Mouse (Mus musculus): ENCODE data around the gene Med31. TPM values are rescaled to one million over a fixed set of nuclear protein-coding genes. Genes with fewer than 3 reads are reported as not detected.

Med31 gene
- polyA plus RNA-seq, 1 experiment: 20.1 TPM

GRCm38 (mm10) chr11:72194259-72194658, 21.1 kb downstream of the Med31 start:
- H3K79me2 ChIP-seq (ENCODE audit: control insufficient read depth, insufficient read depth): no peaks in the 10 kb centered on the region
- H3K36me3 ChIP-seq (ENCODE audit: control insufficient read depth, insufficient read depth): peaks cover 37% of the 10 kb centered on the region
- TF ChIP-seq TCF3 (IDR thresholded peaks at IDR 0.05; ENCODE audit: insufficient read length, low read depth): no peak
- no peak for TF ChIP-seq MYOG (IDR thresholded peaks at IDR 0.05; ENCODE audit: control insufficient read depth in 1 of 3, insufficient read depth in 1 of 3, insufficient read length in 2 of 3, low read depth in 2 of 3)
- no peak for TF ChIP-seq REST (IDR thresholded peaks at IDR 0.05; ENCODE audit: insufficient read depth, insufficient read length)
- TF ChIP-seq MYOD1 (IDR thresholded peaks at IDR 0.05; ENCODE audit: control insufficient read depth in 1 of 3, insufficient read length in 2 of 3, low read depth in 2 of 3): no peak
- TF ChIP-seq MAX (IDR thresholded peaks at IDR 0.05; ENCODE audit: low read depth): no peak
- no peak overlapping the region for H3K4me3 ChIP-seq
- no peak overlapping the region for H3ac ChIP-seq (ENCODE audit: control insufficient read depth, insufficient read length)
- no peaks in the 10 kb centered on the region for H3K27me3 ChIP-seq (ENCODE audit: control insufficient read depth, insufficient read depth, insufficient read length)
- H3K4me2 ChIP-seq (ENCODE audit: low read depth): no peak overlapping the region

GRCm38 (mm10) chr11:72190857-72191256, 24.5 kb downstream of the Med31 start:
- no peaks in the 10 kb centered on the region for H3K79me2 ChIP-seq (ENCODE audit: control insufficient read depth, insufficient read depth)
- H3K36me3 ChIP-seq (ENCODE audit: control insufficient read depth, insufficient read depth): peaks cover 41% of the 10 kb centered on the region
- no peak overlapping the region for H3K4me2 ChIP-seq (ENCODE audit: low read depth)
- H3K4me3 ChIP-seq: no peak overlapping the region
- H3ac ChIP-seq (ENCODE audit: control insufficient read depth, insufficient read length): no peak overlapping the region
- TF ChIP-seq REST (IDR thresholded peaks at IDR 0.05; ENCODE audit: insufficient read depth, insufficient read length) (no peak), MAX (IDR thresholded peaks at IDR 0.05; ENCODE audit: low read depth) (no peak), MYOG (IDR thresholded peaks at IDR 0.05; ENCODE audit: control insufficient read depth in 1 of 3, insufficient read depth in 1 of 3, insufficient read length in 2 of 3, low read depth in 2 of 3) (no peak), SRF (IDR thresholded peaks at IDR 0.05; ENCODE audit: control insufficient read depth, insufficient read length, low read depth) (no peak), TCF3 (IDR thresholded peaks at IDR 0.05; ENCODE audit: insufficient read length, low read depth) (no peak), USF1 (IDR thresholded peaks at IDR 0.05; ENCODE audit: low read depth) (no peak), TCF12 (IDR thresholded peaks at IDR 0.05; ENCODE audit: insufficient read depth, poor library complexity, severe bottlenecking) (no peak), E2F4 (IDR thresholded peaks at IDR 0.05; ENCODE audit: insufficient read depth) (no peak), POLR2AphosphoS2 (IDR thresholded peaks at IDR 0.05; ENCODE audit: insufficient read length, low read depth) (no peak), MYOD1 (IDR thresholded peaks at IDR 0.05; ENCODE audit: control insufficient read depth in 1 of 3, insufficient read length in 2 of 3, low read depth in 2 of 3) (no peak), POLR2A (IDR thresholded peaks at IDR 0.05; ENCODE audit: insufficient read length, low read depth) (no peak), CEBPB (IDR thresholded peaks at IDR 0.05; ENCODE audit: insufficient read depth, poor library complexity, severe bottlenecking) (no peak)
- H3K27me3 ChIP-seq (ENCODE audit: control insufficient read depth, insufficient read depth, insufficient read length): no peaks in the 10 kb centered on the region

- Histone ChIP-seq H3K4me2 (ENCODE audit: low read depth) (no peak overlapping the region), H3K36me3 (ENCODE audit: control insufficient read depth, insufficient read depth) (peaks cover 4% of the 10 kb centered on the region), H3K27me3 (ENCODE audit: control insufficient read depth, insufficient read depth, insufficient read length) (no peaks in the 10 kb centered on the region), H3K4me3 (no peak overlapping the region), H3ac (ENCODE audit: control insufficient read depth, insufficient read length) (no peak overlapping the region), H3K79me2 (ENCODE audit: control insufficient read depth, insufficient read depth) (no peaks in the 10 kb centered on the region)
- TF ChIP-seq MYOG (IDR thresholded peaks at IDR 0.05; ENCODE audit: control insufficient read depth in 1 of 3, insufficient read depth in 1 of 3, insufficient read length in 2 of 3, low read depth in 2 of 3) (no peak), MYOD1 (IDR thresholded peaks at IDR 0.05; ENCODE audit: control insufficient read depth in 1 of 3, insufficient read length in 2 of 3, low read depth in 2 of 3) (no peak), SRF (IDR thresholded peaks at IDR 0.05; ENCODE audit: control insufficient read depth, insufficient read length, low read depth) (no peak), CEBPB (IDR thresholded peaks at IDR 0.05; ENCODE audit: insufficient read depth, poor library complexity, severe bottlenecking) (no peak), POLR2AphosphoS2 (IDR thresholded peaks at IDR 0.05; ENCODE audit: insufficient read length, low read depth) (no peak), TCF12 (IDR thresholded peaks at IDR 0.05; ENCODE audit: insufficient read depth, poor library complexity, severe bottlenecking) (no peak), POLR2A (IDR thresholded peaks at IDR 0.05; ENCODE audit: insufficient read length, low read depth) (no peak), MAX (IDR thresholded peaks at IDR 0.05; ENCODE audit: low read depth) (no peak), REST (IDR thresholded peaks at IDR 0.05; ENCODE audit: insufficient read depth, insufficient read length) (no peak), TCF3 (IDR thresholded peaks at IDR 0.05; ENCODE audit: insufficient read length, low read depth) (no peak)
These were observed 31.1 kb downstream of the Med31 start for GRCm38 (mm10) chr11:72184252-72184651.

- no peak overlapping the region for H3ac ChIP-seq (ENCODE audit: control insufficient read depth, insufficient read length)
- peaks cover 5% of the 10 kb centered on the region for H3K36me3 ChIP-seq (ENCODE audit: control insufficient read depth, insufficient read depth)
- H3K4me2 ChIP-seq (ENCODE audit: low read depth): no peak overlapping the region
- H3K27me3 ChIP-seq (ENCODE audit: control insufficient read depth, insufficient read depth, insufficient read length): no peaks in the 10 kb centered on the region
- no peaks in the 10 kb centered on the region for H3K79me2 ChIP-seq (ENCODE audit: control insufficient read depth, insufficient read depth)
- TF ChIP-seq TCF12 (IDR thresholded peaks at IDR 0.05; ENCODE audit: insufficient read depth, poor library complexity, severe bottlenecking): no peak
- TF ChIP-seq TCF3 (IDR thresholded peaks at IDR 0.05; ENCODE audit: insufficient read length, low read depth): no peak
- no peak for TF ChIP-seq MYOG (IDR thresholded peaks at IDR 0.05; ENCODE audit: control insufficient read depth in 1 of 3, insufficient read depth in 1 of 3, insufficient read length in 2 of 3, low read depth in 2 of 3)
- no peak for TF ChIP-seq POLR2A (IDR thresholded peaks at IDR 0.05; ENCODE audit: insufficient read length, low read depth)
- no peak for TF ChIP-seq E2F4 (IDR thresholded peaks at IDR 0.05; ENCODE audit: insufficient read depth)
- no peak for TF ChIP-seq MYOD1 (IDR thresholded peaks at IDR 0.05; ENCODE audit: control insufficient read depth in 1 of 3, insufficient read length in 2 of 3, low read depth in 2 of 3)
- H3K4me3 ChIP-seq: no peak overlapping the region
These were observed 34.3 kb downstream of the Med31 start for GRCm38 (mm10) chr11:72181136-72181535.

- no peak overlapping the region for H3ac ChIP-seq (ENCODE audit: control insufficient read depth, insufficient read length)
- H3K36me3 ChIP-seq (ENCODE audit: control insufficient read depth, insufficient read depth): peaks cover 8% of the 10 kb centered on the region
- no peaks in the 10 kb centered on the region for H3K27me3 ChIP-seq (ENCODE audit: control insufficient read depth, insufficient read depth, insufficient read length)
- no peaks in the 10 kb centered on the region for H3K79me2 ChIP-seq (ENCODE audit: control insufficient read depth, insufficient read depth)
- TF ChIP-seq MYOD1 (IDR thresholded peaks at IDR 0.05; ENCODE audit: control insufficient read depth in 1 of 3, insufficient read length in 2 of 3, low read depth in 2 of 3): no peak
- TF ChIP-seq MAX (IDR thresholded peaks at IDR 0.05; ENCODE audit: low read depth): no peak
- no peak for TF ChIP-seq REST (IDR thresholded peaks at IDR 0.05; ENCODE audit: insufficient read depth, insufficient read length)
- no peak for TF ChIP-seq E2F4 (IDR thresholded peaks at IDR 0.05; ENCODE audit: insufficient read depth)
- TF ChIP-seq CEBPB (IDR thresholded peaks at IDR 0.05; ENCODE audit: insufficient read depth, poor library complexity, severe bottlenecking): no peak
- no peak for TF ChIP-seq TCF12 (IDR thresholded peaks at IDR 0.05; ENCODE audit: insufficient read depth, poor library complexity, severe bottlenecking)
- TF ChIP-seq POLR2A (IDR thresholded peaks at IDR 0.05; ENCODE audit: insufficient read length, low read depth): no peak
- no peak for TF ChIP-seq SRF (IDR thresholded peaks at IDR 0.05; ENCODE audit: control insufficient read depth, insufficient read length, low read depth)
- no peak for TF ChIP-seq TCF3 (IDR thresholded peaks at IDR 0.05; ENCODE audit: insufficient read length, low read depth)
- no peak for TF ChIP-seq POLR2AphosphoS2 (IDR thresholded peaks at IDR 0.05; ENCODE audit: insufficient read length, low read depth)
- no peak overlapping the region for H3K4me3 ChIP-seq
- H3K4me2 ChIP-seq (ENCODE audit: low read depth): no peak overlapping the region
These were observed 34.8 kb downstream of the Med31 start for GRCm38 (mm10) chr11:72180556-72180955.

Data from myocyte (in vitro differentiated cells).